Mouse (Mus musculus): ENCODE data around the gene Sult6b2.

Sult6b2 gene

GRCm38 (mm10) chr6:142738225-142738624 lies 66.1 kb downstream of the Sult6b2 start:
- no peak for DNase-seq (ENCODE audit: low spot score in 2 of 2)

- DNase-seq (ENCODE audit: low spot score in 2 of 2): no peak
These were observed 68.8 kb downstream of the Sult6b2 start for GRCm38 (mm10) chr6:142735302-142736005.
